Mouse (Mus musculus) stomach, embryonic 14.5 days (tissue): ENCODE measurements around the gene Lypd8. TPM values are rescaled to one million over a fixed set of nuclear protein-coding genes. Genes with fewer than 3 reads are reported as not detected.
"Not testable (repeated sequence)": the region's sequence is repeated elsewhere in the genome, so short reads cannot be mapped to it uniquely, and the experiment has no call there.

Experiments
- ATAC-seq: fragments of 200-750 bp; cut with Nextera tagmentation; 2 replicates; pipeline ENCODE4 v1.8.0; 2017; ENCODE audit warnings: low read depth, moderate TSS enrichment; ENCODE audit not compliant: insufficient number of reproducible peaks, insufficient read depth, low FRiP score
- H3K27ac ChIP-seq: fragments of 300-500 bp; sonication (generic); 2 replicates; pipeline ENCODE4 v1.5.1; 2014; ENCODE audit warnings: mild to moderate bottlenecking, low read length, moderate library complexity, mixed read lengths
- H3K27me3 ChIP-seq: fragments of 300-500 bp; sonication (generic); 2 replicates; pipeline ENCODE4 v1.6.1; 2014; ENCODE audit warnings: low read length, control low read depth, mixed read lengths; ENCODE audit not compliant: control insufficient read depth, insufficient read depth
- H3K36me3 ChIP-seq: fragments of 300-500 bp; sonication (generic); 2 replicates; pipeline ENCODE4 v1.6.1; 2014; ENCODE audit warnings: mild to moderate bottlenecking, control low read depth, low read length, moderate library complexity, mixed read lengths; ENCODE audit not compliant: control insufficient read depth, insufficient read depth
- H3K4me1 ChIP-seq: fragments of 300-500 bp; sonication (generic); 2 replicates; pipeline ENCODE4 v1.6.1; 2014; ENCODE audit warnings: low read length, control low read depth, mixed read lengths; ENCODE audit not compliant: control insufficient read depth, insufficient read depth
- H3K4me2 ChIP-seq: fragments of 300-500 bp; sonication (generic); replicated peaks from 2 replicates; pipeline ENCODE4 v1.6.1; 2014; ENCODE audit warnings: low read depth, low read length, control low read depth
- H3K4me3 ChIP-seq: fragments of 300-500 bp; sonication (generic); 2 replicates; pipeline ENCODE4 v1.5.1; 2014; ENCODE audit warnings: low read depth, low read length, control low read depth
- H3K9ac ChIP-seq: fragments of 300-500 bp; sonication (generic); replicated peaks from 2 replicates; pipeline ENCODE4 v1.6.1; 2014; ENCODE audit warnings: low read depth, mild to moderate bottlenecking, control low read depth, low read length, moderate library complexity, mixed read lengths
- H3K9me3 ChIP-seq: fragments of 300-500 bp; sonication (generic); 2 replicates; pipeline ENCODE4 v1.6.1; 2016; ENCODE audit warnings: low read depth, low read length, control low read depth; ENCODE audit not compliant: control insufficient read depth
- WGBS: fragments of 180-500 bp; shearing (Covaris S2); extraction: QIAGEN DNeasy Blood & Tissue Kit; methylation state at CpG from one replicate; pipeline ENCODE4 v1.1.7; 2014; 5-methylcytosine and 5-hydroxymethylcytosine counted together
- polyA plus RNA-seq: library from polyadenylated mRNA; unstranded; fragments of >200 nt; fragmentation: Nextera tagmentation; extraction: Ambion mirVana; gene quantifications from 2 replicates; pipeline ENCODE4 v1.2.1, GENCODE M21; 2014

Gene Lypd8
- polyA plus RNA-seq, 1 experiment from 2014 or later = 32.0 TPM

DNA sequence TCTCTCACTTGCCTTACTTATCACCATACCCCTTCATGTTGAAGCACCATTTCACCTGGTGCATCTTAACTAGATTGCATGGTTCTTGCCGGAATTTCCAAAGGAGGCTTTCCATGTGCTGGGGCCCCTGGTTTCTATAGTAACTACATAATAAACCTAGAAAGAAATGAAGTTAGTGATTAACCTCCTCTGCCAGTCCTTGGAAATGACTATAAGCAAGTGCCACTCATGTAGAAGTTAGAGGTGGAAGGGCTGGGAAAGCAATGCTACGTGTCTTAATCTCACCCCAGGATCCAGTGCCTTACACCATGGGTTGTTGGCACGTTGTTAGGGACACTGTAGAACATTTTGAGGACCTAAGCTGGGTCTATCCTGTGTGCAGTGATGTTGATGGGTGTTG is 14.4 kb upstream of the Lypd8 start:
- ATAC-seq = no peak
- H3K27ac ChIP-seq = no peak overlapping the region

DNA sequence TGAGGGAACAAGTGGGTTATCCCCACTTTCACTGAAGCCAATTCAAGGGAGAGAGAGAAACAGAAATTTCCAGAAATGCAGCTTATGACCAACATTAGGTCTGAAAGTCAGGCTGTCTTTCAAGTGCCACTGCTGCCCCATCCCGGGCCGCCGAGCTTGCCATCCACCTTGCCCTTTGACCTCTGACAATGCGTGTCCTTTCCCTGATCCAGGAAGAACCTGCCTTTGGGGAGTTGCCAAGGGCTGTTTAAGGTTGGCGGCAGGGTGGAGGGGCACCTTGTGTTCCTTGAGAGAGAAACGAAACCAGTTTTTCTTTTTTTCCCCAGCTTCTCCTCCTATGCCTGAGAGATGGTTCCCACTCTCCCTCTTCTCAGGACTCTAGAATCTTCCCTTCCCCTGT is 12.7 kb upstream of the Lypd8 start:
- no CpG with 5 or more reads among the region's 6 CpGs for WGBS

More for the DNA sequence above, 14.4 kb upstream of the Lypd8 start:
- Histone ChIP-seq H3K4me1 (no peaks in the 10 kb centered on the region), H3K9me3 (no peaks in the 10 kb centered on the region), H3K36me3 (no peaks in the 10 kb centered on the region), H3K9ac (no peak overlapping the region), H3K27me3 (no peaks in the 10 kb centered on the region), H3K4me2 (no peak overlapping the region), H3K4me3 (no peak overlapping the region)
- 50% methylated on average over 3 of the region's 3 CpGs for WGBS

DNA sequence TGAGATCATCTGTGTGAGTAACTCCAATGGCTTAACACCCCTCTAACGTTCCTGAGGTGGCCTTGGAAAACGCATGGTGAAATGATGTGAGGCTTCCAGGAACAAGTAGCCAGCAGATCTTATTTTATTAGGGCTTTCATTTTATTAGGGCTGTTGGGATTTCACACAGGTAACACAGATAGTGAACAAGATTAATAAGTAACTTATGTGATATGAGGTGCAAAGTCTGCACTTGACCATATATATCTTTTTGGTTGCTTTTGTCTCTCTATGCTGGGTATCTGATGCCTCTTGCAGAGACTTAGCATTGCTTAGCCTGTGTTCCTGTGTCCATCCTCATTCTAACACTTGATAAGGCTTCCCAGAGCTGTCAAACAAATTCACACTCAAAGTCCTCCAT is 1.6 kb upstream of the Lypd8 start:
- no peak overlapping the region for H3K4me3 ChIP-seq
- no peak overlapping the region for H3K27ac ChIP-seq
- no peaks in the 10 kb centered on the region for H3K9me3 ChIP-seq
- no peak overlapping the region for H3K4me2 ChIP-seq
- no peak overlapping the region for H3K9ac ChIP-seq
- WGBS = 62% methylated on average over 2 of the region's 2 CpGs
- H3K4me1 ChIP-seq = no peaks in the 10 kb centered on the region
- no peaks in the 10 kb centered on the region for H3K27me3 ChIP-seq
- ATAC-seq = no peak
- no peaks in the 10 kb centered on the region for H3K36me3 ChIP-seq

More for the DNA sequence above, 12.7 kb upstream of the Lypd8 start:
- not testable (repeated sequence) for H3K27me3 ChIP-seq, H3K4me1 ChIP-seq, H3K27ac ChIP-seq, H3K4me3 ChIP-seq, H3K9me3 ChIP-seq, H3K36me3 ChIP-seq, ATAC-seq, H3K4me2 ChIP-seq, H3K9ac ChIP-seq

DNA sequence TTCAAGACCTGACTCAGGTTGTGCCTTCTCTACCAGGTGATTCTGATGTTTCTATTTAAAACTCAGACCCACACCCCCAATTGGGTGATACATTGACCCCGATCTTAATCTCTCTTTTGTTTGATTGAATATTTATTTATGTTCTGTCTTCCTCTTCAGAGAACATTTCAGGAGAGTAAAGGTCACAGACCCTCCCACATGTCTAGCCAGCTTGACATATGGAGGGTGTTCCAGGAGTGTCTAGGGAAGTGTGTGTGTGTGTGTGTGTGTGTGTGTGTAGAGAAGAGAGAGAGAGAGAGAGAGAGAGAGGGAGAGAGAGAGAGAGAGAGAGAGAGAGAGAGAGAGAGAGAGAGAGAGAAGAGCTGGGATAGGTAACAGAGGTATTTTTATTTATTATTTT is 1.2 kb upstream of the Lypd8 start:
- no peak for ATAC-seq
- Histone ChIP-seq H3K4me1 (no peaks in the 10 kb centered on the region), H3K9me3 (no peaks in the 10 kb centered on the region), H3K4me3 (no peak overlapping the region), H3K27ac (no peak overlapping the region), H3K4me2 (no peak overlapping the region), H3K36me3 (no peaks in the 10 kb centered on the region), H3K27me3 (no peaks in the 10 kb centered on the region), H3K9ac (no peak overlapping the region)
- 3% methylated on average over 1 of the region's 1 CpGs for WGBS

DNA sequence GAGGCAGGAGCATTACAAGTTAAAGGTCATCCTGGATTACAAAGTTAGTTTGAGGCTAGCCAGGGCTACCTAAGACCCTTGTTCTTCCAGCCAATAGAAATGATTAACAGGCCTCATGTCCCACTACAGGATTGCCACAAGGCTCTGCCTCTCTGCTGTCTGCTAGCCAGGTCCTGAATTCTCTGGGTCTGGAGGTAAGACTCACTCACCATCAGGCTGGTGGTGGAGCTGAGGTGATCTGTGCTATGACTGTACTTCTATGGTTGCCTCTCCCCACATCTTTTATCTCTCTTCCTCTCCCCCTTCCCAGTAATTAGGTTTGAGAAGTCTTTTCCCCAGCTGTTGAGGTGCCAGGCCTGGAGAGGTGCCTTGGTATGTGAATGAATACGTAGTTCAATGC is 673 bp downstream of the Lypd8 start:
- H3K4me2 ChIP-seq = no peak overlapping the region
- WGBS = 87% methylated on average over 1 of the region's 1 CpGs
- H3K4me1 ChIP-seq = no peaks in the 10 kb centered on the region
- H3K27me3 ChIP-seq = no peaks in the 10 kb centered on the region
- no peaks in the 10 kb centered on the region for H3K9me3 ChIP-seq
- no peak overlapping the region for H3K9ac ChIP-seq
- no peak for ATAC-seq
- H3K36me3 ChIP-seq = no peaks in the 10 kb centered on the region
- H3K4me3 ChIP-seq = no peak overlapping the region
- H3K27ac ChIP-seq = no peak overlapping the region

DNA sequence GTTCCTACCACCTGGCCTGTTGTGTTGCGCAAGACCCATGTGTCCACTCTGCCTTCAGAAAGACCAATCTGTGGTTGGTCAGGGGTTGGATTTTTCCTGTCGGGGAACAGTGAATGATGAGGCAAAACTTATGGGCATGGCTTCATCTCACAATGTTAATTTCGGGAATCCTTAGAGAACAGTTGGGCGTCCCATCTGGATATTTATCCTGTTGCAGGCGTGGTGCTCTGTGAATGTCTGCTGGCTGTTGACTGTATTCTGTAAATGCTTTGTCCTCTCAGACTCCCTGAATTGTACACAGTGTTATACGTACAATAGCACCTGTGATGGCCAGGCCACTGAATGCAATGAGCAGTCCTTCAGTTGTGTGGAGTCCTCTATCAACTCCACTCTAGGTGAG is 3.6 kb downstream of the Lypd8 start:
- WGBS = 87% methylated on average over 6 of the region's 6 CpGs
- ATAC-seq = no peak

DNA sequence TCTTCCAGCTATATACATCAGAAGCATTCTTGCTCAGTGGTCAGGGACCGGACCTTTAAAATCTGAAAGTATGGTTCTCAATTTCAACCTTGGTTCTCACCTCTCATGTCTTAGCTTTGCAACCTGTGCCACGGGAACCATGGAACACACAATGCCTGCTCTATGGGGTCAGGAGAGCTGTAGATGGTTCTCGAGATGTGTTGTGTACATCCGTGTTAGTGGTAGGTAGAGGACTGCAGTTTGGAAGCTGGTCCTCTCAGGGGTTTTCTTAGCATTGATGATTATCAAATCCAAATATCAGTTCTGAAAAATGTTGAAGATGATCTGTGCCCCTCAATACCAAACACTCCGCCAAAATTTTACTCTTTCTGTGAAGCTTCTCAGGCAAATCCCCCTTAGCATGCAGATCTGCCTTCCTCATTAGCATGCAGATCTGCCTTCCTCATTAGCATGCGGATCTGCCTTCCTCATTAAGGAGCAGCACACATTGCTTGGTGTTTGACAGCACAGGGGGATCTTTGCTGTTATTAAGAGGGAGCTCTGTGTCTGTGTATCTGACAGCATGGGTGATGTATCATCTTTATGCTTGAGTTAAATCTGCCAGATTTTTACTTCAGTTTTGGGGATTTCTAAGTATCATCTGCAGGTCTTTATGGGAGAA is 21.3 kb downstream of the Lypd8 start:
- Histone ChIP-seq H3K27ac (no peak overlapping the region), H3K9me3 (no peaks in the 10 kb centered on the region), H3K36me3 (no peaks in the 10 kb centered on the region), H3K9ac (no peak overlapping the region), H3K4me3 (no peak overlapping the region), H3K27me3 (no peaks in the 10 kb centered on the region), H3K4me1 (no peaks in the 10 kb centered on the region), H3K4me2 (no peak overlapping the region)
- 64% methylated on average over 6 of the region's 6 CpGs for WGBS
- ATAC-seq = no peak

More for the DNA sequence above, 3.6 kb downstream of the Lypd8 start:
- H3K4me1 ChIP-seq = no peaks in the 10 kb centered on the region
- H3K4me3 ChIP-seq = no peak overlapping the region
- no peak overlapping the region for H3K4me2 ChIP-seq
- no peak overlapping the region for H3K9ac ChIP-seq
- H3K27me3 ChIP-seq = no peaks in the 10 kb centered on the region
- H3K9me3 ChIP-seq = no peaks in the 10 kb centered on the region
- no peaks in the 10 kb centered on the region for H3K36me3 ChIP-seq
- H3K27ac ChIP-seq = no peak overlapping the region

DNA sequence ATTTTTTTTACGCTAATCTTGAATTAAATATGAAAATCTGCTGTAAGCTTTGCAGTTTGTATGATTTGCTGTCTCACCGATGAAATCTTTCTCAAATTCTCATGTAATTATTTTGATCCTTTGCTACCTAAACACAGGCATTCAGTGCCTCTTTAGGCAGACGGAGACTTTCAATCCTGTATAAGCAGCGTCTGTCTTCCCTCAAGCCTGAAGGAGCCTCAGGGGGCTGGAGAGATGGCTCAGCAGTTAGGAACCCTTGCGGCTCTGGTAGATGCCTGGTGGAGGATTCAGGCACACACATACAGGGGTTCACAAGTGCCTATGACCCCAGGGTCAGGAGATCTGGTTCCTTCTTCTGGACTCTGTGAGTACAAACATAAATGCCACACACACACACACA is 21.8 kb downstream of the Lypd8 start:
- Histone ChIP-seq H3K27me3 (no peaks in the 10 kb centered on the region), H3K36me3 (no peaks in the 10 kb centered on the region), H3K27ac (no peak overlapping the region), H3K9ac (no peak overlapping the region), H3K4me2 (no peak overlapping the region), H3K9me3 (no peaks in the 10 kb centered on the region), H3K4me1 (no peaks in the 10 kb centered on the region), H3K4me3 (no peak overlapping the region)
- 49% methylated on average over 5 of the region's 5 CpGs for WGBS
- ATAC-seq = no peak

DNA sequence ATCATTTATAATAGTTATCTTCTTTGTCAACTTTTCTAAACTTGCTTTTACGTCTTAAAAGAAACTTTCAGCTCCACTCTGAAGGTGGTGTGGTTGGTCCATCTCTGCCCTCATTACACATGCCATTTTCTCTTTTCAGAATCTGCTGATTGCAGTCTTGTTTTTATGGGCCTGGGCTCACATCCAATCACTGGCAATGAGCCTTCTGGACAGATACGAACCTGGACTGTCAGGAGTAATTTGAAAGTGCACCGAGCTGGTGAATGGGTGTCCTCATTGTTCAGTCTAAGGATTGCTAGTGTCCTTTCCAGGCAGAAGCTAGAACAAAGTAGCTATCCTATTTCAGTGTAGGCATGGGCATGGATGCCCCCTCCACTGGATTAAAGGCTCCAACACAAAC is 29.2 kb downstream of the Lypd8 start:
- H3K4me2 ChIP-seq = no peak overlapping the region
- no peak overlapping the region for H3K4me3 ChIP-seq
- H3K27ac ChIP-seq = no peak overlapping the region
- no peak for ATAC-seq
- no peaks in the 10 kb centered on the region for H3K9me3 ChIP-seq
- H3K9ac ChIP-seq = no peak overlapping the region
- WGBS = 64% methylated on average over 3 of the region's 3 CpGs
- H3K27me3 ChIP-seq = no peaks in the 10 kb centered on the region
- H3K36me3 ChIP-seq = no peaks in the 10 kb centered on the region
- H3K4me1 ChIP-seq = no peaks in the 10 kb centered on the region
